Mouse (Mus musculus) embryonic facial prominence, embryonic 12.5 days (tissue): ENCODE results near the gene Gm5148. TPM values are rescaled to one million over a fixed set of nuclear protein-coding genes. Genes with fewer than 3 reads are reported as not detected.

Experiments
- polyA plus RNA-seq: library from polyadenylated mRNA; unstranded; fragments of >200 nt; fragmentation: Nextera tagmentation; extraction: Ambion mirVana; gene quantifications from 2 replicates; pipeline ENCODE4 v1.2.1, GENCODE M21; 2016

Gm5148 gene
- polyA plus RNA-seq, 1 experiment from 2014 or later, result 5.2 TPM

Other genes starting within 250 kb of the Gm5148 start
- 12.8 and 13.6 TPM in 2 replicates for gene Spry1, start 84.5 kb downstream of the Gm5148 start, polyA plus RNA-seq